Mouse (Mus musculus) heart, postnatal 0 days (tissue): ENCODE results near the gene Tex11.

Experiments used
- CTCF ChIP-seq: IDR thresholded peaks from 2 replicates; pipeline ENCODE4 v1.5.1; 2016; ENCODE audit warnings: antibody characterized with exemption, control low read depth, low read depth
- EP300 ChIP-seq: IDR thresholded peaks from 2 replicates; pipeline ENCODE4 v1.6.1; 2016; ENCODE audit warnings: antibody characterized with exemption, low read depth

GRCm38 (mm10) chrX:100800643-100801042 is 258.8 kb downstream of the Tex11 start:
- TF ChIP-seq EP300 (no peak), CTCF (no peak)
